Mouse (Mus musculus) hindlimb bud, embryonic 11.5 days (tissue): ENCODE data around the gene Rps3a1.

Experiments used
- DNase-seq: peaks from one replicate; pipeline ENCODE4 v3.0.0-alpha.2; 2012; ENCODE audit warnings: low read depth, low spot score; ENCODE audit errors: extremely low spot score

The Rps3a1 gene

DNA sequence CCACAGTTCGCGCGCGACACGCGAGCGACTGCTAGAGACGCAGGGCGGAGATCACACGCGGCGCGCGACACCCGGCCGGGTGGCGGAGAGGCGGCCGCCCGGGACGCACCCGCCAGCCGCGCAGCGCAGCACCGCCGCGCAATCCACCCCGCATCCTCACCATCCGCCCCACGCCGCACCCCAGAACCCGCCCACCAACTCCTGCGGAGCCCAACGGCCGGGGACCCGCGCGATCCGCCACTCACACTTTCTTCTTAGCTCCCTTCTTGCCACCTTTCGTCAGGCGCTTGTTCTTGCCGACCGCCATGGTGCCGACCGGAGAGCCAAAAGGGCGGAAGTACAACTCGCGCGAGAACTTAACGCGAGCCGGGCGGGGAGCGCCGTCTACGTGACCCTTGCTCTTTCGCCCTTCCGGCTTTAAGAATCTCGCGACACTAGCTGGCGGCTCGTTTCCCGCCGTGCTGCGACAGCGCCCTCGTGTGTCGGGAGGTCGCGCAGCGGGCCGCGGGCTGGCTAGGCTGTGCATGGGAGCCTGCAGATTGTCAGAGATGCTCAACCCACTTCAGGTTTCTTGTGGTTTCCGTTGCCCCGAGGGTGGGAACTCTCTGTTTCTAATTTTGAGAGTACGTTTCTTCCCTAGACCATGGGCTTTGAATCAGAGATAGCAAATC, at the start of gene Rps3a1:
TSS of gene Rps3a1 (minus strand) at position 440 of the 671 bp plus-strand sequence.
- DNase-seq, result peak; percentile 86

DNA sequence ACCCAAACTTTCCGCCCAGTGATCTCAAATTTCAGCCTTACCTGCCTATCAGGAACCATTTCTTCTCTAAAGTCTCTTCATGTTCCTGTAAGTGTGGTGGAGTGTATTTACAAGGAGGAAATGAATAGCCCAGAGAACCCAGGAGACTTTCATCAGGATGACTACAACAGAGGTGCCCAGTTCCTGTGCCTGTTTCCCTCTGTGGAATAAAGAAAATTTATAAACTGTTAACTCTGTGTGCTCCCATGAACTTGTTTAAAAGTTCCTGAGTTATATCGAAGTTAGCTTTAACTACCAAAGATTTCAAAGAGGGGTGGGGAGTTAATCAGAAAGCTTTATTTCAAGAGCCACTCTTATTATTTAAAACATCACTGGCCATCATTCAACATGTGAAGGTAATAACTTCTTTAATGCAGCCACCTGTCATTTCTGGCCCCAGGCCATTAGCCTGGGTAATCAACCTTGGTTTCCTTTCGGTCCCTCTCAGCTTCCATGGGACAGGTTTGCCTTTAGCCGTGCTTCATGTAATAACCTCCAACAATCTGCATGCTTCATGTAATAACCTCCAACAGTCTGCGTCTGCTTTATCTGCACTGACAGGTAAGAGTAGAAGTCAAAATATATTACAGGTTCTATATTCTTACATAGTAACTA, 45.4 kb upstream of the Rps3a1 start:
- DNase-seq, result peak; percentile 68

DNA sequence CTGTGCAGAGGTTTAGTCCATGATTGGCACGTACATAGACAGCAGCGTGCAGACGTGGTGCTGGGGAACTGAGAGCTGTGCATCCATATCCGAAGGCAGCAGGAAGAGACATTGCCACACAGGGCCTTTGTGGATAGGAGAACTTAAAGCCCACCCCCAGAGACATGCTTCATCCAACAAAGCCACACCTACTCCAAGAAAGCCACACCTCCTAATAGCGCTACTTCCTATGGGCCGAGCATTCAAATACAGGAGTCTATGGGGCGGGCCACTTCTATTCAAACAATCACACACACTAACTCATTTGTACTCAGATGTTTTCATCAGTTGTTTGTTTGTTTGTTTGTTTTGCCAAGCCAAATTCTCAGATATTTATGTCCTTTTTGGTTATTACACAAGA, 42.0 kb upstream of the Rps3a1 start:
- DNase-seq, result no peak

DNA sequence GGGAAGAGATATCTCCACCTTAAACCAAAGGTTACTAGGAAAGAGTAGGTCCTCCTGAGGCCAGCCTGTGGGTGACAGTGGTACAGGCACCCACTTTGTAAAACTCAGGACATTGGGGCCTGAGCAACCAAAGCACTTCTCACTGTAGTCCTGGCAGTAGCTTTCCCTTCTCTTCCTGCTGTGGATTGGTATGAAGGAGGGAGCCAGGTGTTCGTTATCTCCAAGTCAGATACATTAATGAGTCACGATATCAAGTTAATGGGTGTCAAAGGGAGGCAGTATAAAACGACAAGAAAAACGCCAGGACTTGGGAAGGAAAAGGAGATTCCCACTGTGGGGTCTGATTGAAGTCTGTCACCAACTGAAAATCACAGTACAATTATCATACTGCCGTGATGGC, 38.6 kb upstream of the Rps3a1 start:
- no peak for DNase-seq

DNA sequence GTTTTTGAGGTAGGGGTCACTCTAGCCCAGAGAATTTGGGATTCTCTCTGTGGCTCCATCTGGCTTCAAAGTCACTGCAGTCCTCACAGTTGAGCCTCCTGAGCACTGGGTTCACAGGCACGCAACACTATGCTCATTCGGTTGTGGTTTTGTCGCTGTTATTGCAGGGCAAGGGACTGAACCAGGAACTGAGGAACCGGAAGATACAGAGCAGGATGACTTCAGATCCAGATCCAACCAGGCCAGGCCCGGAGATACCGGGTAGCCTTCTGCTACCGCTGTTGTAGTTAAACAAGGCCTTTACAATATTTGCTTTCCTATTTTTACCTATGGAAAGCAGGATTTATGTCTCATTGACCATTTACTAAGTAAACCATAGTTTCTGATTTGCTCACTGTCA, 37.2 kb upstream of the Rps3a1 start:
- DNase-seq, result no peak

DNA sequence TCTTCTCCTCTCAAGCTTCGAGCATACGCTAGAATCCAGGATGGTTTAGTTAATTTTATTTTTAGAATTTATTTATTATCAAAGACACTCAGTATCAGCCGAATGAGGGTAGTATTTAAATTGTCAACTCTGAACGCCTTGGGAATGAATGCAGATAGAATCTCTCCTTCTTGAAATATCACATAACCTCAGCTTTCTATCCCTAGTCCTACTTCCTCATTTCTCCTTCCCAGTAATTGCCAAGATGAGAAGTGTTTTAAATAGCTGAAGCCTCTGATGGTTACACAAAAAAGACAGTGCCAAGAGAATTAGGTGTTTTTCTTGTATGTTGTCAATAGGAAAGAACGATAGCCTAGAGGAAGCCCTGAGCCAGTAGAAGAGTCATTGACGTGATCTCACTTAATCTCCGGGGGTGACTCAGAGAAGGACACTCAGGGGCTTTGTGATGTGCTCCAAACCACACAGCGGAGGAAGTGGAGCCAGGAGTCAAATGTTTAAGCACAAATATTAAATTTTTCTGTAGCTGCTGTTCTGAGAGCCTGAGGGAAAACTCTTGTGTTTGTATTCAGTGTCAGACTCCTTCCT, 26.4 kb upstream of the Rps3a1 start:
- no peak for DNase-seq

DNA sequence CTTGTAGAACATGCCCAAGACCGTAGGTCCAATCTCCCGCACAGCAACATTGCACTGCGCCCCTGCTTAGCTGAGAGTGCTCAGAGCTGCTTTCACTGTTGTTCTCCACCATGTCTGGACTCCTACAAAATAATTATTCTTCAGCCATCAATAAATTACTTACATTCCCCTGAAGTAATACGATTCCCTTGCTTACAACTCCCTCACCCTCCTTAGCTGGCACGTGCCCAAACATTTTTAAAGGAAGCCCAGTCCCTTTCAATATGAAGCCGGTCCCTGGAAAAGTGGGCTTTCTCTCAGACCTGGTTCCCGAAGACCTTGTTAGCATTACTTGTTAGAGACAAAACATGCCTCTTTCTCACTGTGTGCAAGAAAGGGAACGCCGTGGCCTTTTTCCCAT, 7.0 kb upstream of the Rps3a1 start:
- no peak for DNase-seq

DNA sequence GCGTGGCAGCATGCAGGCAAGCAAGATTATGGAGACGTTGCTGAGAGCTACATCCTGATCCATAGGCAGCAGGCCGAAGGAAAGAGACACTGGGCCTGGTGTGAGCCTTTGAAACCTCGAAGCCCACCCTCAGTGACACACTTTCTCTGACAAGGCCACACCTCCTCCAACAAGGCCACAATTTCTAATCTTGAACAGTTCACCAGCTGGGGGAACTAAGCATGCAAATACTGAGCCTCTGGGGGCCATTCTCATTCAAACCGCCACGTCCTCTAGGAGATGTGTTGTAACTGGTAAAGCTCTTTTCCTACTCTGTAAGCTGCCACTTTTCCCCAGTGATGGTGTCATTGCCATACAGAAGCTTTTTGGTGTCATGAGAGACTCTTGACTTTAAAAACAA, 6.6 kb upstream of the Rps3a1 start:
- DNase-seq, result no peak

DNA sequence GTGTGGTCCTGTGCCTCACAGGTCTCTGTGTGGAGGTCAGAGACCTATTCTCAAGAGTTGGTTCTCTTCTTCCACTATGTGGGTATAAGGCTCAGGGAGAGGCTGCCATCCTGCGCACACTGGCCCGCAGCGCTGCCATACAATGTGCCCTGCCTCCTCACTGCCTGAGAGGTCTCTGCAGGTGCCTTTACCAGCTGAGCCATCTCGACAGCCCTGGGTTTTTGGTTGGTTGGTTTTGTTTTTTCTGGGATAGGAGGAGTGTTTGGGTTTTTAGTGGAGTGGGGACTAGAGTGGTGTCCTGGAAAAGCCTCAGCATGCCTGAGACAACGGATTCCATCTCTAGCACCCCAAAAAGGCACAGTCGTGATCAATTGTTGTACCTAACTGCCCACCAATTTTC, 841 bp upstream of the Rps3a1 start:
- DNase-seq, result no peak

DNA sequence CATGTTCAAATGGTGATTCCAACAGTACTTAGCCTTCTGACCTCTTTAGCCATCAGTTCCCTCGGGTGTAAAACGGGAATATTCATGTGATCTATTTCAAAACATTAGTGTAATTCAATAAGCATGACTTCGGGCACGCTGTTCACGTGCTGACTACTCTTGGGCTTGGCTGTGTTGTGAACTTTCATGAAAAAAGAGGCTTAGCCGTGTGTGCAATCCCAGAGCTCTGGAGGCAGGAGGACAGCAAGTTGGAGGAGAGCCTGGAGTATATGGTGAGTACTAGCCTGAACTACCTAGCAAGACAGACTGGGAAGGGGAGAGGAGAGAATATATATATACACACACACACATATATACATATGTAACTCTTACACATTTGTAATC, 424 bp upstream of the Rps3a1 start:
- DNase-seq, result no peak

DNA sequence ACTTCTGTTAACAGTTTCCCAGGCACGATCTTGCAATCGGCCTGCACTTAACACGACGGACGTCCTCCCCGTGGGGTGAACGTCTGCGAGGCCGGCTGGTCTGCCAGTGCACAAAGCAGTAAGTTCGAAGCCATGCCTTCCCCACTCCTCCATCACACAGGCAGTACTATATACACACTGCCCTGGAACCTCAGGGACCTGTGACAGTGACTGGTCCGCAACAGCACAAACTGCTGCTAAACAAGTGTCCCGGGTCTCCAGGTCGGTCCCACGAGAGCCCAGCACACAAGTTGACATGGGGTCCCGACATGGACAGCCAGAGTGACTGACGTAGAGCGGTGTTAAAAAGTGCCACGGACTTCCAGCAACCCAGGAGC, 628 bp downstream of the Rps3a1 start:
- DNase-seq, result no peak

DNA sequence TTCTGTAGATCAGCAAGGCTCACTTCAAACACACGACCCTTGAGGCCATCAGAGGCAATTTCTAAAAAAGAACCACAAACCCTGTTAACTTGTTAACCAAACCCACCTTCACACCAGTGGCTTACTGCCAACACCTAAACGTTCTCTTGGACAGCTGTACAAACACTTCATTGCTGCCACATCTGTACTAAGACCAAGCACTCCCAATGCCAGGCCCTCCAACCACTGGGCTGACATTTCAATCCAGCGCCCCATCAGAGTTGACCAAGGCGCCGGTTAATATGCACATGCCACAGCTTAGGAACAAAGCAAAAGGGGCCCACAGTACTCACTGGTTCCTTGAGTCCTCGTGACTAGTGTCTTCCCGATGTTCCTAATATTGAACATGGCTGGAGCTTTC, 1.1 kb downstream of the Rps3a1 start:
- DNase-seq, result no peak

DNA sequence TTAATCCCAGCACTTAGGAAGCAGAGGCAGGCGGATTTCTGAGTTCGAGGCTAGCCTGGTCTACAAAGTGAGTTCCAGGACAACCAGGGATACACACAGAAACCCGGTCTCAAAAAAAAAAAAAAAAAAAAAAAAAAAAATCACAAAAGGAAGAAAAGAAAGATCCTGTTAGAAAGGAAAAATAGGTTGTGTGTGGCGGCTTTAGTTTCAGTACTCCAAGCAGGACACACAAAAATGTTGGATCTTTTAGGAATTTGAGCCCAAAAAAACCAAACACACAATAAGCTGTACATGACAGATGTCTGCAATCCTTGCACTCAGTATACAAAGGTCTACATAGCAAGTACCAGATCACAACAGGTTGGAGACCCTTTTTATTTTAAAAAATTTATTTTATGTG, 2.8 kb downstream of the Rps3a1 start:
- no peak for DNase-seq

DNA sequence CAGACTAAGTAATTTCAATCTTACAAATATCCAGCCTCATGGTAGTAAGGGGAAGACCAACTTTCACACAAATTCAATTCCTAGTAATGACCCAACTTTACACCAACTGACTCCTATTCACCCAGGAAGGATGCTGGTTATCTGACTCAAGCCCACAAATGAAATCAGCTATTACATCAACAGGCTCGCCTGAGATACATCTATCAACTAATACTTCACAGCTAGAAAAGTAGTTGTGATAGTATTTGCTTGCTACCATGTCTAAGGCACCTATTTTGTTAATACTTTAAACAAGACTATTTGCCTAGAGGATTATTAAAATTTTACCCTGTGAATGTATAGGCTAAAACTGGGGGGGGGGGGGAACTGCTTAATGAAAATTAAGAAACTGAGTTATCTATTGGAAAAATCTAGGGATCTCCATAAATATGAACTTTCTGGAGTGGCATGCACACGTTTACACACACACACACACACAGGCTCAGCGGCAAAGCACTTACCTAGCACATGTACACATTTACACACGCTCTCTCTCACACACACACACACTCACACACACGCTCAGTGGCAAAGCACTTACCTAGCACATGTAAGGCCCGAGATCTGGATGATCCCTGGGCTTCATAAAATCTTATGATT, 5.4 kb downstream of the Rps3a1 start:
- DNase-seq, result no peak

DNA sequence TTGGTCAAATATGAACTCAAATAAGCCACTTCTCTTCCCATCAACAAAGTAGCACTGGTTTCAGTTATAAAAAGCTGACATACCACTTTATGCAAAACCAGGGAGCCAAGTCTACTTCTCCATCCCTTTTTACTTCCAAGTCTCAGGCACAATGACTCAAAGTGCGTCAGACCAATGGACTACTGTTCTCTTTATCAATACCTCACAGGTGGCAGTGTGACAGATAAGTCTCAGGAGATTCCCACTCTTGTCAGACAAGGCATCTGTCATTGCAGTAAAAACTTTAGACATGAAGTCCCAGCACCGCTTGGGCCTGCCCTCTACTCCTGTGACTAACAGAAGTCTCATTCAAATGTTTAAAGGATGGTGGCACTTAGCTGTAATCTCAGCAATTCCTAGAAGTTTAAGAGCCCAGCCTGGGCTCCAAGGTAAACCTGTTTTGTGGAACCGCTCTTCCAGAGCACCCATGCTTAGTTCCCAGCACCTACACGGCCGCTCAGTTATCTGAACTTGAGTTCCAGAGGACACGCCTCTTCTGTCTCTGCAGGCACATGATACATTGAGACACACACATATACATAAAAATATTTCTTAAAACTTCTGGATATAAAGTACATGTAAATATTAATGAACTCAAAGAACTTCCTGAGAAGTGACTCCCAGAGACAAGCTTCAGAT, 6.5 kb downstream of the Rps3a1 start:
- DNase-seq, result no peak

DNA sequence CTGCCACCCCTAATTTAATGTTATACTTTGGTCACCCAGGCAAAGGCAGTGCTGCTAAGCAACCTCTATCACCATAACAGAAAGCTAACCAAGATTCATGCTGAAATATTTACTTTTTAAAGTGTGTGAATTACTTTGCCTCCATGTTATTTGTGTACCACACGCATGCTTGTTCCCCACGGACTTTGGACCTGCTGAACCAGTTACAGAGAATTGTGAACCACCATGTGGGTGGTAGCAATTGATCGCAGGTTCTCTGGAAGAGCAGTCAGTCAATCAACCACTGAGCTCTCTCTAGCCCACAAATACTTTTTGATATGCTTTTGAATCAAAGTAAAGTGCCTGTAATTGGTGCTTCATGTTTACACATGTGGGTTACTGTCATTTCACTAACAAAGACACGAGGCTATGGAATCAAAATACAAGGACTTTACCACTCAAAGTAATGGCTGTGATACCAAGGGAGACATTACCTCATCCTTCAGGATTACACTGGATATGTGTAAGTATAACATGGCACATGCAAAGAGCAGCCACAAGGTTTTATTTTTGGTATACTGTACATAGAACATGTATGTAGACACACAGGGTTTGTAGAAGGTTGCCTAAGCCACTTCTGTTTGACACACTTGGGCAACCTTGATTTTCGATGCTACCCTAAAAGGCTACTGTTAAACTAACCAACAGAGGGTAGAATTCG, 7.4 kb downstream of the Rps3a1 start:
- no peak for DNase-seq

DNA sequence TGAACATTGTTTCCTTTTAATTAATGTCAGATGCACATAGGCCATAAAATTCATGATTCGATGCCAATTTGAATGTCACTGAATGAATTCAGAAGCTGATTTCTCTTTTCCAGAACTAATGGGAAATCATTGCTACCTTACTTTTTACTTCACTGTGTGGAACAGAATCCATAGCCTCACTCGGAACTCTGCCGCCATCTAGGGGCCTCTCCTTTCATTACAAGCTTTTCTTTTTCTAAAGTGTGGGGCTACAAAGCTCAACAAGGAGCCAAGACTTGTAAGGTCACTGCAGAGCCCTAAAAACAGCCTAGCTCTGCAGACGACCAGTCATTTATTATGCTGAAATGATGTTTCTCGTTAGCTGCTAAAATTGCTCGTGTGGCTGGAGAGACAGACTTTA, 12.7 kb downstream of the Rps3a1 start:
- DNase-seq, result peak; percentile 68

DNA sequence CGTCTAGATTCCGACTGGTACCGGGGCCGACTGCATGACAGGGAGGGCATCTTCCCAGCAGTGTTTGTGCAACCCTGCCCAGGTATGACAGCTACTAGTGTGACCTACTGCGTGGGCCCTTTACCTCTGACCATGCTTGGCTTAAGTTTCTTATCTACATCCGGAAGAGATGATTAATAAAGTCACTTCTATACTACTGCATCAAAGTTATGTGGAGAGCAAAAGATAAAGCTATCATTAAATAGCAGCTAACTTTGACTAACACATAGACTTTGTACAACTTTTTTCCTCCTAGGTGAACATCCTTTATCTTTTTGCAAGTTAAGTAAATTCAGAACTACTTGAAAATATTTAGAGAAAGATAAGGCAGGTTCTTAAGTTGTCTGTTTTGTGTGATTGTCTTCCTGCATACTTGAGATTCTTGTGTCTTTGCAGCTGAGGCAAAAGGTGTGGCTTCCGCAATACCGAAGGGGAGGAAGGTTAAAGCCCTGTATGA, 19.2 kb downstream of the Rps3a1 start:
- DNase-seq, result no peak

DNA sequence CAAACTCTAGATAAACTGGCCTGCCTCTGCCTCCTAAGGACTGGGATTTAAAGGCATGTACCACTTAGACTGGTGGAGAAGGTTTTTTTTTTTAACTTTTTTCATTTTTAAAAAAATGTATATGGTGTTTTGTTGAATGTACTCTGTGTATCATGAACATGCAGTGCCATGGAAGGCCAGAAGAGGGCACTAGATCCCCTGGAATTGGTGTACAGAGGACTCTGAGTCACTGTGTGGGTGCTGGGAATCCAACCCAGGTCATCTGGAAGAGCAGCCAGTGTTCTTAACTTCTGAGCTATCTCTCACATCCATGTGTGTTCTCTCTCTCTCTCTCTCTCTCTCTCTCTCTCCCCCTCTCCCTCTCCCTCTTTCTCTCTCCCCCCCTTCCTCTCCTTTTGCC, 20.3 kb downstream of the Rps3a1 start:
- no peak for DNase-seq

DNA sequence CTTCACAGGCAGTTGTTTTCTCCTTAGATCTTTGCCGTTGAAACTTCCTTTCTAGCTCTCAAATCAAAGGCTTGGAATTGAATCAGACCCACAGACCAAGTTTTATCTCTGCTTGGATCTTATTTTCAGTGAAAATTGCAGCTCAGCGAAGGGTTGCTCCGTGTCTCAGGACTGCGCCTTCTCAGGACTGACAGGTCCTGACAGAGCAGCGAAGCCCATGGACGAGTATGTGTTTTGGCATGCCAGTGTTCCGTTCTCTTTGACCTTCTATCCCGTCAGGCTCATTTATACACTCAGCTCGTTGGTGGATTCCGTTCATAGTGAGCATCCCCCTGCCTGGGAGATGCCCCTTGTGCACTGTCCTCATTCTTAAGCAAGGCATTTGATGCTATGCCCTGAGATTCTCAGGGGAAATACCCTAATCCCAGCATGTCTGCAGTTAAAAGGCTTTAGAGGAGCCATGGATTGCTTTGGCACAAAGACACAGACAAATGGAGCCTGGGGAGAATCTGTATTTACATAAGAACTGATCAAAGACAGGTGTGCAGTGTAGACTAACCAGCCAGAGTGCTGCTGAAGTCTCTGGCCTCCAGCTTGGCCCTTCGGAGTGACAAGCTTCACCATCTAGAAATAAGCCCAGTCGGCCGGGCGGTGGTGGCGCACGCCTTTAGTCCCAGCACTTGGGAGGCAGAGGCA, 23.1 kb downstream of the Rps3a1 start:
- DNase-seq, result no peak
